Mouse (Mus musculus) hindbrain, postnatal 0 days (tissue): ENCODE measurements at regions not wholly inside any gene's neighbourhood (a gene's known extent, or its start where the extent isn't known, plus 50 kb on each side); places are given as distances from the start of the nearest gene placed in this dataset.

Experiments
- ATAC-seq: fragments of 200-750 bp; cut with Nextera tagmentation; 2 replicates; pipeline ENCODE4 v1.8.0; 2017; ENCODE audit warnings: mild to moderate bottlenecking, moderate TSS enrichment, moderate library complexity
- DNase-seq: peaks from one replicate; pipeline ENCODE4 v3.0.0-alpha.2; 2015; ENCODE audit warnings: low spot score
- H3K27ac ChIP-seq: fragments of 300-500 bp; sonication (generic); 2 replicates; pipeline ENCODE4 v1.5.1; 2014; ENCODE audit warnings: mild to moderate bottlenecking
- H3K27me3 ChIP-seq: fragments of 300-500 bp; sonication (generic); 2 replicates; pipeline ENCODE4 v1.6.1; 2014; ENCODE audit warnings: low read length, mixed read lengths; ENCODE audit not compliant: insufficient read depth
- H3K36me3 ChIP-seq: fragments of 300-500 bp; sonication (generic); 2 replicates; pipeline ENCODE4 v1.6.1; 2014; ENCODE audit warnings: low read length, mixed read lengths; ENCODE audit not compliant: insufficient read depth
- H3K4me1 ChIP-seq: fragments of 300-500 bp; sonication (generic); 2 replicates; pipeline ENCODE4 v1.6.1; 2014; ENCODE audit warnings: antibody characterized with exemption, low read length, mixed read lengths; ENCODE audit not compliant: insufficient read depth
- H3K4me2 ChIP-seq: fragments of 300-500 bp; sonication (generic); 2 replicates; pipeline ENCODE4 v1.6.1; 2014; ENCODE audit warnings: low read depth, mild to moderate bottlenecking, low read length, moderate library complexity, mixed read lengths
- H3K4me3 ChIP-seq: fragments of 300-500 bp; sonication (generic); 2 replicates; pipeline ENCODE4 v1.5.1; 2014; ENCODE audit warnings: low read length
- H3K9ac ChIP-seq: fragments of 300-500 bp; sonication (generic); replicated peaks from 2 replicates; pipeline ENCODE4 v1.6.1; 2014; ENCODE audit warnings: mild to moderate bottlenecking, low read length, moderate library complexity, mixed read lengths
- H3K9me3 ChIP-seq: fragments of 300-500 bp; sonication (generic); 2 replicates; pipeline ENCODE4 v1.6.1; 2016; ENCODE audit warnings: low read length, mixed read lengths
- CTCF ChIP-seq: IDR thresholded peaks from 2 replicates; pipeline ENCODE4 v1.5.1; 2016; ENCODE audit warnings: antibody characterized with exemption, control low read depth, low read depth
- WGBS: fragments of 180-500 bp; shearing (Covaris S2); extraction: QIAGEN DNeasy Blood & Tissue Kit; methylation state at CpG from one replicate; pipeline ENCODE4 v1.1.7; 2014; 5-methylcytosine and 5-hydroxymethylcytosine counted together

- Histone ChIP-seq H3K27me3 (no peaks in the 10 kb centered on the region), H3K9ac (no peak overlapping the region), H3K4me2 (no peak overlapping the region), H3K4me3 (no peak overlapping the region), H3K27ac (no peak overlapping the region), H3K4me1 (0 out of 2 replicates have a peak, but pooled peaks cover 3% of the 10 kb centered on the region), H3K9me3 (no peaks in the 10 kb centered on the region), H3K36me3 (no peaks in the 10 kb centered on the region)
- TF ChIP-seq CTCF, result peak; percentile 65
- WGBS, result 39% methylated on average over 5 of the region's 5 CpGs
- DNase-seq, result peak; percentile 81
- no peak for ATAC-seq
These were observed 279.1 kb upstream of the Eef2kmt start for GRCm38 (mm10) chr16:5534862-5535261.

GRCm38 (mm10) chr16:5534385-5534784 lies 278.6 kb upstream of the Eef2kmt start:
- WGBS, result 63% methylated on average over 3 of the region's 3 CpGs
- Histone ChIP-seq H3K9ac (no peak overlapping the region), H3K4me3 (no peak overlapping the region), H3K27me3 (no peaks in the 10 kb centered on the region), H3K9me3 (no peaks in the 10 kb centered on the region), H3K4me1 (0 out of 2 replicates have a peak, but pooled peaks cover 3% of the 10 kb centered on the region), H3K27ac (no peak overlapping the region), H3K4me2 (no peak overlapping the region), H3K36me3 (no peaks in the 10 kb centered on the region)
- ATAC-seq (0 out of 2 replicates have a peak, but pooled peaks have one; percentile 18), DNase-seq (no peak)
- TF ChIP-seq CTCF, result no peak

- DNase-seq, result no peak
- no peaks in the 10 kb centered on the region for H3K9me3 ChIP-seq
- ATAC-seq, result no peak
- WGBS, result 65% methylated on average over 3 of the region's 3 CpGs
- no peak overlapping the region for H3K27ac ChIP-seq
- no peaks in the 10 kb centered on the region for H3K36me3 ChIP-seq
- no peaks in the 10 kb centered on the region for H3K27me3 ChIP-seq
- H3K9ac ChIP-seq, result no peak overlapping the region
- H3K4me1 ChIP-seq, result 0 out of 2 replicates have a peak, but pooled peaks cover 3% of the 10 kb centered on the region
- no peak overlapping the region for H3K4me2 ChIP-seq
- no peak overlapping the region for H3K4me3 ChIP-seq
- TF ChIP-seq CTCF, result no peak
These were observed 276.5 kb upstream of the Eef2kmt start for GRCm38 (mm10) chr16:5532281-5532680.

GRCm38 (mm10) chr16:5529823-5530222 lies 274.0 kb upstream of the Eef2kmt start:
- H3K27ac ChIP-seq, result no peak overlapping the region
- 93% methylated on average over 2 of the region's 2 CpGs for WGBS
- no peak overlapping the region for H3K4me2 ChIP-seq
- H3K9ac ChIP-seq, result no peak overlapping the region
- H3K4me1 ChIP-seq, result no peaks in the 10 kb centered on the region
- ATAC-seq (no peak), DNase-seq (no peak)
- H3K27me3 ChIP-seq, result no peaks in the 10 kb centered on the region
- TF ChIP-seq CTCF, result no peak
- no peaks in the 10 kb centered on the region for H3K9me3 ChIP-seq
- H3K4me3 ChIP-seq, result no peak overlapping the region
- H3K36me3 ChIP-seq, result no peaks in the 10 kb centered on the region

GRCm38 (mm10) chr16:5527936-5528335 lies 272.2 kb upstream of the Eef2kmt start:
- no peak overlapping the region for H3K27ac ChIP-seq
- H3K27me3 ChIP-seq, result no peaks in the 10 kb centered on the region
- no peak for ATAC-seq
- no peaks in the 10 kb centered on the region for H3K9me3 ChIP-seq
- no peak overlapping the region for H3K9ac ChIP-seq
- TF ChIP-seq CTCF, result no peak
- H3K4me2 ChIP-seq, result no peak overlapping the region
- DNase-seq, result no peak
- no peaks in the 10 kb centered on the region for H3K4me1 ChIP-seq
- WGBS, result 59% methylated on average over 4 of the region's 4 CpGs
- H3K36me3 ChIP-seq, result no peaks in the 10 kb centered on the region
- H3K4me3 ChIP-seq, result no peak overlapping the region

- 66% methylated on average over 5 of the region's 5 CpGs for WGBS
- DNase-seq, result peak; percentile 51
- no peak overlapping the region for H3K27ac ChIP-seq
These were observed 268.6 kb upstream of the Eef2kmt start for GRCm38 (mm10) chr16:5524375-5524774.

GRCm38 (mm10) chr16:5523402-5524021 lies 267.7 kb upstream of the Eef2kmt start:
- Histone ChIP-seq H3K4me1 (no peaks in the 10 kb centered on the region), H3K4me2 (no peak overlapping the region), H3K9ac (no peak overlapping the region), H3K36me3 (no peaks in the 10 kb centered on the region), H3K4me3 (no peak overlapping the region), H3K27me3 (no peaks in the 10 kb centered on the region), H3K9me3 (no peaks in the 10 kb centered on the region), H3K27ac (no peak overlapping the region)
- WGBS, result 53% methylated on average over 7 of the region's 7 CpGs
- TF ChIP-seq CTCF, result no peak
- ATAC-seq (no peak), DNase-seq (no peak)

More at GRCm38 (mm10) chr16:5524375-5524774, 268.6 kb upstream of the Eef2kmt start:
- ATAC-seq, result 0 out of 2 replicates have a peak, but pooled peaks have one; percentile 51
- no peak for TF ChIP-seq CTCF
- Histone ChIP-seq H3K4me3 (no peak overlapping the region), H3K9ac (no peak overlapping the region), H3K4me2 (no peak overlapping the region), H3K4me1 (no peaks in the 10 kb centered on the region), H3K27me3 (no peaks in the 10 kb centered on the region), H3K9me3 (no peaks in the 10 kb centered on the region), H3K36me3 (no peaks in the 10 kb centered on the region)
